Comparison of ENCODE assay signal across 9 mouse cellular contexts in the genomic region with DNA sequence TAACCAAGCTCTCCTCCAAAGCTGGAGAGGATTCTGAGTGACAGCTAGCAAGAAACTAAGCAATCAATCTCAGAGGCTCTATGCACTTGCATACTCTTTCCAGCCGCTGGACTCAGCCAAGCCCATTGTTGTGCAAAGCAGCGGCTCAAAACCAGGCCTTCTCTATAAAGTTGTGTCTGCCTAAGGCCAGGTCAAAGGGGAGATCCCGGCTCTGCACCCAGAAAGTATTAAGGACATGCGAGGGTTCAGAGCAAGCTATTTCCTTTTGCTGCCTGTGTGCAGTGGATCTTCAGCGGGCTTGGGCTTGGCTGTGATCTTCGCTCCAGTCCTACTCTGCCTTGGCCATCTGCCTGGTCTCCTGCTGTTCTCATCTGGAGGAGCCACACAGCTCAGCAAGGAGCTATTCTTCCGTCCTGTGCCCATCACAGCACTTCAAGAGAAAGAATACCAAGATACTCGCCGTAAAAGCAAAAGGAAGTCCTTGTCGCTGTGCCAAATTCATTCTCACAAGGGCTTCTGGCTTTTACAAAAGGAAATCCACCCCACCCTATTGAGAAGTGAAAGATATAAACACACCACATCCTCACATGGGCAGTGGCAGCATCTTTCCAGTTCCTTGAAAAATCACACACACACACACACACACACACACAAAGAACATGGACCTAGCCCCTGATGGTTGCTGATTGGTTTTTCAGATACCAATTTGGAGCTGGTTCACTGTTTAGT.
DNase-seq lines count a peak whose midpoint lies in the region; ATAC-seq and TF ChIP-seq lines count a peak whose summit lies in the region.
"Had no signal": no experiment of that assay in that cellular context is flagged by ENCODE, and none has a peak within 500 bp of the region (broad histone marks: within the 10 kb centered on the region; RNA-seq: fewer than 3 reads in every experiment).

No protein-coding gene starts in this region.

- no peak overlapping the region for H3K4me3 ChIP-seq in intestine, embryonic 14.5 days (ENCODE audit: low read depth, low read length)
- no peak overlapping the region for H3K4me3 ChIP-seq in lung, embryonic 14.5 days (ENCODE audit: low read depth, low read length)
- H3K4me3 ChIP-seq in neural tube, embryonic 15.5 days (replicated peaks) = no peak overlapping the region

- peak overlapping the region; percentile 23; the same call in 1 of the 2 replicates for H3K4me2 ChIP-seq in intestine, embryonic 14.5 days (ENCODE audit: low read length)
- H3K4me2 ChIP-seq in lung, embryonic 14.5 days = peak overlapping the region; percentile 39
- peak overlapping the region; percentile 29 for H3K4me2 ChIP-seq in neural tube, embryonic 15.5 days

- no peak for TF ChIP-seq CTCF in lung, embryonic 14.5 days (IDR thresholded peaks at IDR 0.05; ENCODE audit: low read depth)

- H3K27ac ChIP-seq in intestine, embryonic 14.5 days (ENCODE audit: low read depth) = peak overlapping the region; percentile 43; the same call in 1 of the 2 replicates
- H3K27ac ChIP-seq in lung, embryonic 14.5 days (ENCODE audit: low read depth) = peak overlapping the region; percentile 6; the same call in 1 of the 2 replicates
- no peak overlapping the region; the same call in 1 of the 2 replicates for H3K27ac ChIP-seq in neural tube, embryonic 15.5 days (replicated peaks)

- DNase-seq in layer of hippocampus, postnatal 10 days (ENCODE audit: low spot score in 2 of 2) = peak; percentile 28 to 45
- DNase-seq in layer of hippocampus, adult 9-11 months = no peak
- peak; percentile 70 for DNase-seq in embryo, embryonic 11 days
- peak; percentile 61 for DNase-seq in intestine, embryonic 14.5 days (ENCODE audit: low spot score)
- DNase-seq in lung, embryonic 14.5 days = peak; percentile 89
- DNase-seq in thymus, postnatal 4 days = no peak

- no peak overlapping the region for H3K9ac ChIP-seq in intestine, embryonic 14.5 days (ENCODE audit: low read length)
- H3K9ac ChIP-seq in lung, embryonic 14.5 days = no peak overlapping the region
- H3K9ac ChIP-seq in neural tube, embryonic 15.5 days (replicated peaks) = no peak overlapping the region

- 13% methylated on average over 10 of the region's 10 CpGs for WGBS in intestine, embryonic 14.5 days
- 17% methylated on average over 10 of the region's 10 CpGs for WGBS in lung, embryonic 14.5 days
- 5% methylated on average over 10 of the region's 10 CpGs for WGBS in neural tube, embryonic 15.5 days

- H3K27me3 ChIP-seq in intestine, embryonic 14.5 days (replicated peaks; ENCODE audit: control insufficient read depth, insufficient read depth, low read length) = no peaks in the 10 kb centered on the region
- H3K27me3 ChIP-seq in lung, embryonic 14.5 days (ENCODE audit: insufficient read depth, low read length) = no peaks in the 10 kb centered on the region
- no peaks in the 10 kb centered on the region for H3K27me3 ChIP-seq in neural tube, embryonic 15.5 days (replicated peaks)
- H3K27me3 ChIP-seq: CH12.LX had no signal

- peaks cover 5% of the 10 kb centered on the region for H3K4me1 ChIP-seq in intestine, embryonic 14.5 days (replicated peaks; ENCODE audit: control insufficient read depth, insufficient read depth, low read length)
- H3K4me1 ChIP-seq in lung, embryonic 14.5 days (ENCODE audit: insufficient read depth) = peaks cover 3% of the 10 kb centered on the region; the same call in 1 of the 2 replicates
- peaks cover 8% of the 10 kb centered on the region for H3K4me1 ChIP-seq in neural tube, embryonic 15.5 days

- peak; percentile 57 for ATAC-seq in granulocyte monocyte progenitor cell, adult 5-6 weeks (replicated peaks; ENCODE audit: poor library complexity, severe bottlenecking)
- no peak for ATAC-seq in intestine, embryonic 14.5 days (replicated peaks; ENCODE audit: low FRiP score, low TSS enrichment, low read depth)
- peak; percentile 84 for ATAC-seq in lung, embryonic 14.5 days (ENCODE audit: insufficient read depth)
- peak; percentile 59; the same call in 1 of the 2 replicates for ATAC-seq in neural tube, embryonic 15.5 days (ENCODE audit: low FRiP score)

- H3K9me3 ChIP-seq in intestine, embryonic 14.5 days (ENCODE audit: control insufficient read depth, low read length) = no peaks in the 10 kb centered on the region
- H3K9me3 ChIP-seq in lung, embryonic 14.5 days (ENCODE audit: low read depth, low read length) = no peaks in the 10 kb centered on the region
- no peaks in the 10 kb centered on the region for H3K9me3 ChIP-seq in neural tube, embryonic 15.5 days (replicated peaks)

- no peaks in the 10 kb centered on the region for H3K36me3 ChIP-seq in intestine, embryonic 14.5 days (ENCODE audit: control insufficient read depth, insufficient read depth, low read length)
- H3K36me3 ChIP-seq in lung, embryonic 14.5 days (ENCODE audit: insufficient read depth) = no peaks in the 10 kb centered on the region
- H3K36me3 ChIP-seq in neural tube, embryonic 15.5 days = no peaks in the 10 kb centered on the region

Comparison
In these comparisons a context has a peak if more than half of its experiments do, and no peak if none do; other contexts are left out.
1. DNase-seq: peak in layer of hippocampus, postnatal 10 days (2 of 2), embryo, embryonic 11 days (single experiment), intestine, embryonic 14.5 days (single experiment) and lung, embryonic 14.5 days (single experiment); none in layer of hippocampus, adult 9-11 months (single experiment) and thymus, postnatal 4 days (single experiment).
2. Peak in every context shown above with its lines, with median percentiles within 50 percentile points of each other: H3K4me2 ChIP-seq.